Comparison of ENCODE assay signal across 17 mouse cellular contexts in the genomic region with DNA sequence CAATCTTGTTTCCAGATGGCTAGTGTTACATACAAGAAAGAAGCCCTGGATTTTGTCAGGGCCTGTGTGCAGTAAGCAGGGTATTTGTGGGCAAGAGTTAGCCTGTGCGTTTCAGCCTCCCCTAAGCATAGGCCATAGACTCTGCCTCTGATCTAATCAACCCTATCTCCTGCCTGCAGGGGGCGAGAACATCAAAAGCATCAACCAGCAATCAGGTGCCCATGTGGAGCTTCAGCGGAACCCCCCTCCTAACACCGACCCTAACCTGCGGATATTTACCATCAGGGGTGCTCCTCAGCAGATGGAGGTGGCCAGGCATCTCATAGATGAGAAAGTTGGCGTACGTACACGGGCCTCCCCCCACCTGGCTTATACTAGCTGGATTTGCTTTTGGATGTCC. TPM values are rescaled to one million over a fixed set of nuclear protein-coding genes. Genes with fewer than 3 reads are reported as not detected.
DNase-seq lines count a peak whose midpoint lies in the region; ATAC-seq and TF ChIP-seq lines count a peak whose summit lies in the region.
"Had no signal": no experiment of that assay in that cellular context is flagged by ENCODE, and none has a peak within 500 bp of the region (broad histone marks: within the 10 kb centered on the region; RNA-seq: fewer than 3 reads in every experiment).

No protein-coding gene starts in this region.

- dilution Hi-C loops in CH12.LX (cut with MboI; ENCODE audit: extremely low pct_ligation_motif_present, extremely low pct_unique_long_range_greater_than_20kb, low sequenced_read_pairs): no loop called here

- H3K9ac ChIP-seq in kidney, postnatal 0 days (ENCODE audit: low read depth, low read length): no peak overlapping the region
- H3K9ac ChIP-seq in CH12.LX (ENCODE audit: insufficient read depth, low read depth): no peak overlapping the region
- H3K9ac ChIP-seq: kidney, embryonic 15.5 days; limb, embryonic 15.5 days had no signal

- TF ChIP-seq RAD21 in CH12.LX (IDR thresholded peaks at IDR 0.05; ENCODE audit: low read depth, low read length): peak; percentile 22

- no peak overlapping the region for H3K27ac ChIP-seq in kidney, postnatal 0 days
- no peak overlapping the region; the same call in 1 of the 2 replicates for H3K27ac ChIP-seq in CH12.LX (ENCODE audit: insufficient read depth, low read depth)
- H3K27ac ChIP-seq: kidney, embryonic 15.5 days; limb, embryonic 15.5 days had no signal

- peak; percentile 43 for TF ChIP-seq CTCF in kidney, postnatal 0 days (IDR thresholded peaks at IDR 0.05; ENCODE audit: low read depth)
- peak; percentile 20 to 53; a peak in 2 of 4 replicates for TF ChIP-seq CTCF in CH12.LX (conservative IDR thresholded peaks at IDR 0.05 in 1 of 2, IDR thresholded peaks at IDR 0.05 in 1 of 2; ENCODE audit: low read depth in 2 of 2, low read length in 2 of 2)

- H3K27me3 ChIP-seq in kidney, postnatal 0 days (ENCODE audit: insufficient read depth, low read length): no peaks in the 10 kb centered on the region
- no peaks in the 10 kb centered on the region for H3K27me3 ChIP-seq in CH12.LX (replicated peaks)
- H3K27me3 ChIP-seq: kidney, embryonic 15.5 days; limb, embryonic 15.5 days had no signal

- no peak overlapping the region for H3K4me2 ChIP-seq in kidney, postnatal 0 days (ENCODE audit: low read length)
- no peak overlapping the region for H3K4me2 ChIP-seq in CH12.LX (ENCODE audit: insufficient read depth, low read depth, poor library complexity, severe bottlenecking)
- H3K4me2 ChIP-seq: kidney, embryonic 15.5 days; limb, embryonic 15.5 days had no signal

- no peak for TF ChIP-seq EP300 in CH12.LX (IDR thresholded peaks at IDR 0.05; ENCODE audit: low read length)

- no peak overlapping the region for H3K4me3 ChIP-seq in kidney, postnatal 0 days (replicated peaks; ENCODE audit: low read depth, low read length)
- no peak overlapping the region for H3K4me3 ChIP-seq in CH12.LX (replicated peaks in 1 of 3; ENCODE audit: low read depth in 2 of 3, low read length in 2 of 3, poor library complexity in 1 of 3)
- H3K4me3 ChIP-seq: kidney, embryonic 15.5 days; limb, embryonic 15.5 days had no signal

- ATAC-seq in CD4-positive, CD25-positive, alpha-beta regulatory T cell, adult 4 months: no peak
- no peak for ATAC-seq in kidney, postnatal 0 days (replicated peaks; ENCODE audit: low FRiP score, low read depth)

- H3K36me3 ChIP-seq in kidney, postnatal 0 days (ENCODE audit: insufficient read depth, low read length): peaks cover 76% of the 10 kb centered on the region
- H3K36me3 ChIP-seq in CH12.LX (replicated peaks in 1 of 2; ENCODE audit: control insufficient read depth in 1 of 2, insufficient read depth in 1 of 2, low read length in 1 of 2): peaks cover 61 to 87% of the 10 kb centered on the region in 2 experiments

- no peak for TF ChIP-seq POLR2A in CH12.LX (IDR thresholded peaks at IDR 0.05; ENCODE audit: low read depth, low read length)

- no peaks in the 10 kb centered on the region for H3K4me1 ChIP-seq in kidney, postnatal 0 days (replicated peaks; ENCODE audit: insufficient read depth, low read length)
- peaks cover 34 to 56% of the 10 kb centered on the region in 2 experiments for H3K4me1 ChIP-seq in CH12.LX (ENCODE audit: control insufficient read depth in 1 of 2, insufficient read depth in 2 of 2)
- H3K4me1 ChIP-seq: kidney, embryonic 15.5 days; limb, embryonic 15.5 days had no signal

- WGBS in kidney, postnatal 0 days: 79% methylated on average over 8 of the region's 8 CpGs

- DNase-seq in CD4-positive, CD25-positive, alpha-beta regulatory T cell, adult 2 months (ENCODE audit: low read depth, low spot score): peak; percentile 51
- DNase-seq in kidney, postnatal 0 days (ENCODE audit: low spot score): no peak
- DNase-seq in kidney, postnatal 25 days: no peak
- peak; percentile 52 for DNase-seq in CH12.LX (ENCODE audit: extremely low read depth)
- DNase-seq in embryo, embryonic 11 days: peak; percentile 26
- no peak for DNase-seq in ovary, adult 18-20 months (ENCODE audit: low spot score)
- DNase-seq in spleen, adult 12 weeks (ENCODE audit: low spot score): no peak
- DNase-seq: adrenal gland, postnatal 25 days; cerebellum, adult 11-12 months; heart, adult 11 months; layer of hippocampus, postnatal 36 days; lung, postnatal 4 days; right cerebral cortex, postnatal 4 days had no signal

- H3K79me2 ChIP-seq in CH12.LX (replicated peaks; ENCODE audit: control insufficient read depth, extremely low read depth, insufficient read depth, poor library complexity, severe bottlenecking): no peaks in the 10 kb centered on the region

- in situ Hi-C loops in CH12.LX (cut with MboI; ENCODE audit: low pct_ligation_motif_present, low pct_unique_long_range_greater_than_20kb, low sequenced_read_pairs): no loop called here

- H3K9me3 ChIP-seq in kidney, postnatal 0 days (replicated peaks; ENCODE audit: low read length): no peaks in the 10 kb centered on the region
- no peaks in the 10 kb centered on the region for H3K9me3 ChIP-seq in CH12.LX (replicated peaks; ENCODE audit: low read length)
- H3K9me3 ChIP-seq: kidney, embryonic 15.5 days; limb, embryonic 15.5 days had no signal

TF ChIP-seq in CH12.LX, 34 proteins besides CTCF, POLR2A, EP300 and RAD21:
- TF ChIP-seq BHLHE40 (IDR thresholded peaks at IDR 0.05; ENCODE audit: low read depth, low read length) (no peak), JUN (IDR thresholded peaks at IDR 0.05; ENCODE audit: insufficient read depth, low read depth, low read length) (no peak), SMC3 (IDR thresholded peaks at IDR 0.05; ENCODE audit: low read depth, low read length) (peak; percentile 24; the same call in 1 of the 2 replicates), E2F4 (IDR thresholded peaks at IDR 0.05; ENCODE audit: insufficient replicate concordance, low read depth, low read length) (no peak), PAX5 (IDR thresholded peaks at IDR 0.05; ENCODE audit: low read length) (no peak), NRF1 (IDR thresholded peaks at IDR 0.05; ENCODE audit: low read depth, low read length) (no peak), USF1 (IDR thresholded peaks at IDR 0.05; ENCODE audit: low read depth, low read length) (no peak)

RNA-seq across cellular contexts. Expression of gene Prdm12, which starts 28.4 kb away (rescaled TPM):
- not detected for polyA plus RNA-seq in CD4-positive, CD25-positive, alpha-beta regulatory T cell, adult 4 months (2017; shearing (Covaris generic))
- polyA plus RNA-seq in kidney, postnatal 0 days (2015; fragmentation: Nextera tagmentation; extraction: Ambion mirVana): not detected in 2 replicates
- total RNA-seq in CH12.LX (2012; rRNA removed) (not detected in 2 replicates), CH12.LX (2014; rRNA removed) (not detected in 2 replicates)
- polyA plus RNA-seq in CH12.LX (2012; ENCODE audit: insufficient read length, low read depth): not detected in 2 replicates
- total RNA-seq: adrenal gland, postnatal 25 days; heart, postnatal 25 days had no signal
- polyA plus RNA-seq: kidney, embryonic 15.5 days; limb, embryonic 15.5 days had no signal

RNA-seq across cellular contexts. Expression of gene Fubp3, which starts 38.9 kb away (rescaled TPM):
- 10 to 100 TPM; 46.2 to 64.6 TPM for polyA plus RNA-seq in CD4-positive, CD25-positive, alpha-beta regulatory T cell, adult 4 months (2017; shearing (Covaris generic))
- 83.2 and 87.5 TPM in 2 replicates for polyA plus RNA-seq in kidney, postnatal 0 days (2015; fragmentation: Nextera tagmentation; extraction: Ambion mirVana)
- 33.5 and 36.8 TPM in 2 replicates for total RNA-seq in CH12.LX (2012; rRNA removed)
- 64.2 and 68.6 TPM in 2 replicates for total RNA-seq in CH12.LX (2014; rRNA removed)
- polyA plus RNA-seq in CH12.LX (2012; ENCODE audit: insufficient read length, low read depth): 52.3 and 57.3 TPM in 2 replicates

RNA-seq across cellular contexts. Expression of gene Exosc2, which starts 59.1 kb away (rescaled TPM):
- 10 to 100 TPM; 43.5 to 65.7 TPM for polyA plus RNA-seq in CD4-positive, CD25-positive, alpha-beta regulatory T cell, adult 4 months (2017; shearing (Covaris generic))
- polyA plus RNA-seq in kidney, postnatal 0 days (2015; fragmentation: Nextera tagmentation; extraction: Ambion mirVana): 35.9 and 41.8 TPM in 2 replicates
- total RNA-seq in CH12.LX (2012; rRNA removed): 104 and 139 TPM in 2 replicates
- 167 and 183 TPM in 2 replicates for total RNA-seq in CH12.LX (2014; rRNA removed)
- polyA plus RNA-seq in CH12.LX (2012; ENCODE audit: insufficient read length, low read depth): 110 and 134 TPM in 2 replicates

Comparison
In these comparisons a context has a peak if more than half of its experiments do, and no peak if none do; other contexts are left out.
1. DNase-seq: peak in CD4-positive, CD25-positive, alpha-beta regulatory T cell, adult 2 months (single experiment), CH12.LX (single experiment) and embryo, embryonic 11 days (single experiment); none in kidney, postnatal 0 days (single experiment), kidney, postnatal 25 days (0 of 2), ovary, adult 18-20 months (single experiment) and spleen, adult 12 weeks (single experiment).